Mouse (Mus musculus) small intestine, adult 2 months (tissue): ENCODE measurements around the gene Clec2e.

Experiments used
- CTCF ChIP-seq: fragments of 200-500 bp; IDR thresholded peaks from 2 replicates; pipeline ENCODE4 v1.5.1; 2012; ENCODE audit warnings: low read depth, mild to moderate bottlenecking, control low read depth, inconsistent platforms, low read length, moderate library complexity, mixed read lengths; ENCODE audit not compliant: insufficient replicate concordance, insufficient read length; ENCODE audit errors: extremely low read depth
- POLR2A ChIP-seq: fragments of 200-500 bp; IDR thresholded peaks from 2 replicates; pipeline ENCODE4 v1.6.1; 2012; ENCODE audit warnings: low read depth, mild to moderate bottlenecking, control low read depth, inconsistent platforms, low read length, moderate library complexity

DNA sequence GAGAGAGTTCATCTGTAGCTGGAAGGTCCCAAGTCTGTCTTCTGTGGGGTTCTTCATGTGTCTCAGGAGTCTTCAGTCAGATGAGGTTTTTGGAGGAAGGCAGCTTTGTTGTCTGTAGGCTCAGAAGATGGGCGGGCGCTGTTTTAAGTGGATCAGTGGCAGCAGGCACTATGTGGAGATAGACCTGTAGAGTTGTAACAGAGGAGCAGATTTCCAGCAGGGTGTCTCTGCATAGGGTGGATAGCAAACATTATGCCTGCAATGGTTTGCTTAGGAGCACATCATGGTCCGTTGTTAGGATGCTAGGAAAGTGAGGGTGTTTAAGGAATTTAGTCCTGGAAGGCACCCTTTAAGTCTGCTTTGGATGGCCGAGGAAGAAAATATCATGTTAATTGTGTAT is 52.3 kb downstream of the Clec2e start:
- TF ChIP-seq POLR2A (no peak), CTCF (no peak)
